Mouse (Mus musculus): ENCODE data around the gene Pigc.

Gene Pigc

GRCm38 (mm10) chr1:161976255-161977182 lies 7.5 kb downstream of the Pigc start:
- peak; percentile 90 for DNase-seq (ENCODE audit: low read depth, low spot score)

GRCm38 (mm10) chr1:161977331-161977730 lies 8.3 kb downstream of the Pigc start:
- DNase-seq (ENCODE audit: low read depth, low spot score), result no peak

GRCm38 (mm10) chr1:161978173-161978700 lies 9.3 kb downstream of the Pigc start:
- no peak for DNase-seq (ENCODE audit: low read depth, low spot score)

GRCm38 (mm10) chr1:161979536-161979935 lies 10.6 kb downstream of the Pigc start, which contains the start of gene 4930558K02Rik:
4930558K02Rik (minus strand) TSS chr1:161979636.
- DNase-seq (ENCODE audit: low read depth, low spot score), result no peak

- no peak for DNase-seq (ENCODE audit: low read depth, low spot score)
Observed at GRCm38 (mm10) chr1:161980046-161980445, 11.1 kb downstream of the Pigc start.

GRCm38 (mm10) chr1:161980626-161981298 lies 11.8 kb downstream of the Pigc start:
- no peak for DNase-seq (ENCODE audit: low read depth, low spot score)

- no peak for DNase-seq (ENCODE audit: low read depth, low spot score)
Observed at GRCm38 (mm10) chr1:161983451-161983850, 14.5 kb downstream of the Pigc start.

GRCm38 (mm10) chr1:161983979-161984566 lies 15.1 kb downstream of the Pigc start:
- DNase-seq (ENCODE audit: low read depth, low spot score), result no peak

- DNase-seq (ENCODE audit: low read depth, low spot score), result no peak
Observed at GRCm38 (mm10) chr1:161990684-161991578, 21.9 kb downstream of the Pigc start.

GRCm38 (mm10) chr1:161991846-161992245 lies 22.9 kb downstream of the Pigc start:
- no peak for DNase-seq (ENCODE audit: low read depth, low spot score)

- DNase-seq (ENCODE audit: low read depth, low spot score), result no peak
Observed at GRCm38 (mm10) chr1:161992389-161992788, 23.4 kb downstream of the Pigc start.

- DNase-seq (ENCODE audit: low read depth, low spot score), result no peak
Observed at GRCm38 (mm10) chr1:161998781-161999180, 29.8 kb downstream of the Pigc start.

- DNase-seq (ENCODE audit: low read depth, low spot score), result peak; percentile 23
Observed at GRCm38 (mm10) chr1:161999338-161999737, 30.4 kb downstream of the Pigc start.

GRCm38 (mm10) chr1:161999882-162000371 lies 30.9 kb downstream of the Pigc start:
- DNase-seq (ENCODE audit: low read depth, low spot score), result peak; percentile 81

- DNase-seq (ENCODE audit: low read depth, low spot score), result no peak
Observed at GRCm38 (mm10) chr1:162001328-162001727, 32.3 kb downstream of the Pigc start.

GRCm38 (mm10) chr1:162003729-162004517 lies 34.9 kb downstream of the Pigc start:
- DNase-seq (ENCODE audit: low read depth, low spot score), result no peak

- DNase-seq (ENCODE audit: low read depth, low spot score), result peak; percentile 9
Observed at GRCm38 (mm10) chr1:162004518-162004780, 35.5 kb downstream of the Pigc start.

GRCm38 (mm10) chr1:162004821-162005770 lies 36.1 kb downstream of the Pigc start:
- peak; percentile 45 for DNase-seq (ENCODE audit: low read depth, low spot score)

- no peak for DNase-seq (ENCODE audit: low read depth, low spot score)
Observed at GRCm38 (mm10) chr1:162006109-162006508, 37.1 kb downstream of the Pigc start.

Measured in CD4-positive, CD25-positive, alpha-beta regulatory T cell, adult 2 months (primary cell).